Mouse (Mus musculus) neural tube, embryonic 11.5 days (tissue): Measurements from ENCODE around the gene Maml3. TPM values are rescaled to one million over a fixed set of nuclear protein-coding genes. Genes with fewer than 3 reads are reported as not detected.

Experiments
- ATAC-seq: fragments of 200-750 bp; cut with Nextera tagmentation; 2 replicates; pipeline ENCODE4 v1.8.0; 2017; ENCODE audit warnings: moderate number of reproducible peaks, mild to moderate bottlenecking, moderate TSS enrichment, moderate library complexity; ENCODE audit not compliant: insufficient read depth, low FRiP score, low TSS enrichment
- DNase-seq: peaks from one replicate; pipeline ENCODE4 v3.0.0-alpha.2; 2015; ENCODE audit warnings: low spot score
- H3K27ac ChIP-seq: fragments of 300-500 bp; sonication (generic); 2 replicates; pipeline ENCODE4 v1.5.1; 2014; ENCODE audit warnings: low read depth, mild to moderate bottlenecking, low read length
- H3K27me3 ChIP-seq: fragments of 300-500 bp; sonication (generic); 2 replicates; pipeline ENCODE4 v1.6.1; 2014; ENCODE audit warnings: mild to moderate bottlenecking, low read length, mixed read lengths; ENCODE audit not compliant: control insufficient read depth, insufficient read depth
- H3K36me3 ChIP-seq: fragments of 300-500 bp; sonication (generic); 2 replicates; pipeline ENCODE4 v1.6.1; 2014; ENCODE audit warnings: mild to moderate bottlenecking, low read length, moderate library complexity, mixed read lengths; ENCODE audit not compliant: control insufficient read depth, insufficient read depth
- H3K4me1 ChIP-seq: fragments of 300-500 bp; sonication (generic); 2 replicates; pipeline ENCODE4 v1.6.1; 2014; ENCODE audit warnings: low read length, mixed read lengths; ENCODE audit not compliant: control insufficient read depth, insufficient read depth
- H3K4me2 ChIP-seq: fragments of 300-500 bp; sonication (generic); 2 replicates; pipeline ENCODE4 v1.6.1; 2014; ENCODE audit warnings: low read depth, mild to moderate bottlenecking, moderate library complexity
- H3K4me3 ChIP-seq: fragments of 300-500 bp; sonication (generic); 2 replicates; pipeline ENCODE4 v1.5.1; 2014; ENCODE audit warnings: low read depth, low read length
- H3K9ac ChIP-seq: fragments of 300-500 bp; sonication (generic); 2 replicates; pipeline ENCODE4 v1.6.1; 2014; ENCODE audit warnings: mild to moderate bottlenecking, low read length
- H3K9me3 ChIP-seq: fragments of 300-500 bp; sonication (generic); 2 replicates; pipeline ENCODE4 v1.6.1; 2016; ENCODE audit warnings: low read length; ENCODE audit not compliant: control insufficient read depth
- WGBS: fragments of 180-500 bp; shearing (Covaris S2); extraction: QIAGEN DNeasy Blood & Tissue Kit; methylation state at CpG from one replicate; pipeline ENCODE4 v1.1.7; 2014; 5-methylcytosine and 5-hydroxymethylcytosine counted together
- polyA plus RNA-seq: library from polyadenylated mRNA; unstranded; fragments of >200 nt; fragmentation: Nextera tagmentation; extraction: Ambion mirVana; gene quantifications from 2 replicates; pipeline ENCODE4 v1.2.1, GENCODE M21; 2014

Gene Maml3
- polyA plus RNA-seq, 1 experiment from 2014 or later: 8.1 TPM

GRCm38 (mm10) chr3:51904357-51904855, 200.5 kb downstream of the Maml3 start:
- Histone ChIP-seq H3K27me3 (no peaks in the 10 kb centered on the region), H3K4me1 (peaks cover 9% of the 10 kb centered on the region; the same call in 1 of the 2 replicates), H3K4me3 (no peak overlapping the region), H3K4me2 (no peak overlapping the region), H3K36me3 (no peaks in the 10 kb centered on the region), H3K9ac (no peak overlapping the region), H3K27ac (0 out of 2 replicates have a peak overlapping the region, but pooled peaks have one; percentile 29), H3K9me3 (no peaks in the 10 kb centered on the region)
- DNase-seq (no peak), ATAC-seq (no peak)
- 65% methylated on average over 12 of the region's 12 CpGs for WGBS

- Histone ChIP-seq H3K9ac (no peak overlapping the region), H3K36me3 (no peaks in the 10 kb centered on the region), H3K4me1 (peaks cover 7% of the 10 kb centered on the region; the same call in 1 of the 2 replicates), H3K27ac (peak overlapping the region; percentile 36; the same call in 1 of the 2 replicates), H3K9me3 (no peaks in the 10 kb centered on the region), H3K27me3 (no peaks in the 10 kb centered on the region), H3K4me3 (no peak overlapping the region), H3K4me2 (no peak overlapping the region)
- ATAC-seq: no peak
- WGBS: 55% methylated on average over 2 of the region's 2 CpGs
- DNase-seq: no peak
Observed at GRCm38 (mm10) chr3:51901151-51901550, 203.7 kb downstream of the Maml3 start.

- no peak for ATAC-seq
- Histone ChIP-seq H3K4me3 (no peak overlapping the region), H3K9me3 (no peaks in the 10 kb centered on the region), H3K4me1 (peaks cover 7% of the 10 kb centered on the region; the same call in 1 of the 2 replicates), H3K9ac (no peak overlapping the region), H3K27me3 (no peaks in the 10 kb centered on the region), H3K36me3 (no peaks in the 10 kb centered on the region), H3K4me2 (no peak overlapping the region), H3K27ac (no peak overlapping the region)
- no peak for DNase-seq
- 59% methylated on average over 8 of the region's 8 CpGs for WGBS
Observed at GRCm38 (mm10) chr3:51894514-51894913, 210.4 kb downstream of the Maml3 start.

- no peaks in the 10 kb centered on the region for H3K9me3 ChIP-seq
Observed at GRCm38 (mm10) chr3:51891562-51892119, 213.2 kb downstream of the Maml3 start.

GRCm38 (mm10) chr3:51890181-51890580, 214.7 kb downstream of the Maml3 start:
- Histone ChIP-seq H3K27ac (peak overlapping the region; percentile 67), H3K9ac (peak overlapping the region; percentile 18; the same call in 1 of the 2 replicates), H3K36me3 (no peaks in the 10 kb centered on the region), H3K4me2 (no peak overlapping the region), H3K9me3 (no peaks in the 10 kb centered on the region), H3K4me1 (peaks cover 22% of the 10 kb centered on the region), H3K27me3 (no peaks in the 10 kb centered on the region), H3K4me3 (no peak overlapping the region)
- DNase-seq: no peak
- ATAC-seq: no peak
- WGBS: 59% methylated on average over 4 of the region's 4 CpGs

More at GRCm38 (mm10) chr3:51891562-51892119, 213.2 kb downstream of the Maml3 start:
- Histone ChIP-seq H3K4me3 (no peak overlapping the region), H3K36me3 (no peaks in the 10 kb centered on the region), H3K4me2 (no peak overlapping the region), H3K9ac (no peak overlapping the region), H3K4me1 (peaks cover 22% of the 10 kb centered on the region), H3K27ac (no peak overlapping the region), H3K27me3 (no peaks in the 10 kb centered on the region)
- 88% methylated on average over 10 of the region's 10 CpGs for WGBS
- DNase-seq (no peak), ATAC-seq (no peak)

GRCm38 (mm10) chr3:51889776-51890175, 215.1 kb downstream of the Maml3 start:
- H3K9me3 ChIP-seq: no peaks in the 10 kb centered on the region
- no peak for DNase-seq
- no peak for ATAC-seq
- no peak overlapping the region for H3K4me3 ChIP-seq
- H3K4me2 ChIP-seq: no peak overlapping the region
- H3K4me1 ChIP-seq: peaks cover 22% of the 10 kb centered on the region
- no peaks in the 10 kb centered on the region for H3K36me3 ChIP-seq
- no peaks in the 10 kb centered on the region for H3K27me3 ChIP-seq
- peak overlapping the region; percentile 18 for H3K9ac ChIP-seq
- WGBS: 70% methylated on average over 5 of the region's 5 CpGs
- peak overlapping the region; percentile 67 for H3K27ac ChIP-seq

GRCm38 (mm10) chr3:51888662-51889433, 216.0 kb downstream of the Maml3 start:
- H3K27me3 ChIP-seq: no peaks in the 10 kb centered on the region
- no peaks in the 10 kb centered on the region for H3K36me3 ChIP-seq
- 9% methylated on average over 20 of the region's 20 CpGs for WGBS
- H3K9ac ChIP-seq: peak overlapping the region; percentile 61
- ATAC-seq: peak; percentile 81
- peak overlapping the region; percentile 67 for H3K27ac ChIP-seq
- peak overlapping the region; percentile 10; the same call in 1 of the 2 replicates for H3K4me3 ChIP-seq
- DNase-seq: no peak
- H3K4me2 ChIP-seq: peak overlapping the region; percentile 37
- no peaks in the 10 kb centered on the region for H3K9me3 ChIP-seq
- H3K4me1 ChIP-seq: peaks cover 22% of the 10 kb centered on the region

GRCm38 (mm10) chr3:51888295-51888661, 216.6 kb downstream of the Maml3 start:
- peaks cover 22% of the 10 kb centered on the region for H3K4me1 ChIP-seq
- peak overlapping the region; percentile 67 for H3K27ac ChIP-seq
- no peaks in the 10 kb centered on the region for H3K36me3 ChIP-seq
- H3K9ac ChIP-seq: peak overlapping the region; percentile 61
- ATAC-seq: peak; percentile 35; the same call in 1 of the 2 replicates
- no peaks in the 10 kb centered on the region for H3K9me3 ChIP-seq
- DNase-seq: peak; percentile 49
- H3K27me3 ChIP-seq: no peaks in the 10 kb centered on the region
- 1% methylated on average over 7 of the region's 8 CpGs for WGBS
- H3K4me2 ChIP-seq: peak overlapping the region; percentile 37
- H3K4me3 ChIP-seq: no peak overlapping the region
